Mouse (Mus musculus) stomach, embryonic 15.5 days (tissue): ENCODE measurements around the gene Olfr665. TPM values are rescaled to one million over a fixed set of nuclear protein-coding genes. Genes with fewer than 3 reads are reported as not detected.
"Not testable (repeated sequence)": the region's sequence is repeated elsewhere in the genome, so short reads cannot be mapped to it uniquely, and the experiment has no call there.

Source experiments
- ATAC-seq: fragments of 200-750 bp; cut with Nextera tagmentation; 2 replicates; pipeline ENCODE4 v1.8.0; 2017; ENCODE audit warnings: low read depth, moderate number of reproducible peaks, moderate TSS enrichment; ENCODE audit not compliant: insufficient read depth, low FRiP score
- H3K27ac ChIP-seq: fragments of 300-500 bp; sonication (generic); 2 replicates; pipeline ENCODE4 v1.5.1; 2015; ENCODE audit warnings: mild to moderate bottlenecking, inconsistent platforms
- H3K27me3 ChIP-seq: fragments of 300-500 bp; sonication (generic); replicated peaks from 2 replicates; pipeline ENCODE4 v1.6.1; 2015; ENCODE audit warnings: inconsistent platforms
- H3K36me3 ChIP-seq: fragments of 300-500 bp; sonication (generic); 2 replicates; pipeline ENCODE4 v1.6.1; 2015; ENCODE audit warnings: inconsistent platforms
- H3K4me1 ChIP-seq: fragments of 300-500 bp; sonication (generic); 2 replicates; pipeline ENCODE4 v1.6.1; 2015; ENCODE audit warnings: inconsistent platforms
- H3K4me2 ChIP-seq: fragments of 300-500 bp; sonication (generic); 2 replicates; pipeline ENCODE4 v1.6.1; 2015; ENCODE audit warnings: mild to moderate bottlenecking, inconsistent platforms
- H3K4me3 ChIP-seq: fragments of 300-500 bp; sonication (generic); replicated peaks from 2 replicates; pipeline ENCODE4 v1.5.1; 2015; ENCODE audit warnings: inconsistent platforms
- H3K9ac ChIP-seq: fragments of 300-500 bp; sonication (generic); 2 replicates; pipeline ENCODE4 v1.6.1; 2015; ENCODE audit warnings: inconsistent platforms
- H3K9me3 ChIP-seq: fragments of 300-500 bp; sonication (generic); 2 replicates; pipeline ENCODE4 v1.6.1; 2016; ENCODE audit warnings: inconsistent platforms
- WGBS: fragments of 180-500 bp; shearing (Covaris S2); methylation state at CpG from one replicate; pipeline ENCODE4 v1.1.7; 2015; 5-methylcytosine and 5-hydroxymethylcytosine counted together
- polyA plus RNA-seq: library from polyadenylated mRNA; unstranded; fragments of >200 nt; fragmentation: Nextera tagmentation; extraction: Ambion mirVana; gene quantifications from 2 replicates; pipeline ENCODE4 v1.2.1, GENCODE M21; 2015

Gene Olfr665
- polyA plus RNA-seq, result not detected in 2 replicates

- no peaks in the 10 kb centered on the region for H3K9me3 ChIP-seq
- no peak within 1 kb of the TSS for H3K27ac ChIP-seq
Observed at GRCm38 (mm10) chr7:104877731-104878130, at the start of gene Olfr665. TSS of gene Olfr665 (plus strand) at chr7:104878031.

DNA sequence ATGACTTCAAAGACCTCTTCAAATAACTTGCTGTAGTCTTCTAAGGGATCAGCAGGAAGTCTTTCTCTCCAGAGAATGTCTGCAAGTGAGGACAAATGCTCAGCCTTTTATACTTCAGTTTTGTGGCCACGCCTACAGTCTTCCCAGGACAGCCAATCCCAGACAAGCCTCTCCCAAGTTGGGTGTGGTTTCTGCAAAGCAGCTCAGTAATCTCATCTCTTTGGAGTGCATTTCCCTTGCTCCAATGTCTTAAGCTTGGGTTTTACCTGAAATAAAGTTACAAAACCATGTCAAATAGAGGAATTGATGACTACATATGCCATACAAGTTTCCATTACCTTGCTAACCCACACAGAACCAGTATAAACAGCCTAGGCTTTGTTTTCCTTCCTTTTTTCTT, 35.3 kb upstream of the Olfr665 start, which contains the start of gene Usp17lb:
Gene Usp17lb (minus strand): TSS at position 101 of the 400 bp plus-strand sequence.
- Histone ChIP-seq H3K27me3 (no peaks in the 10 kb centered on the region), H3K4me3 (no peak within 1 kb of the TSS), H3K9me3 (no peaks in the 10 kb centered on the region), H3K9ac (no peak within 1 kb of the TSS), H3K4me1 (no peaks in the 10 kb centered on the region), H3K4me2 (no peak within 1 kb of the TSS), H3K27ac (no peak within 1 kb of the TSS), H3K36me3 (no peaks in the 10 kb centered on the region)
- 50% methylated on average over 1 of the region's 1 CpGs for WGBS
- no peak for ATAC-seq

More at GRCm38 (mm10) chr7:104877731-104878130, at the start of gene Olfr665:
- no peak within 1 kb of the TSS for H3K4me2 ChIP-seq
- no peak for ATAC-seq
- H3K36me3 ChIP-seq, result no peaks in the 10 kb centered on the region
- no peaks in the 10 kb centered on the region for H3K27me3 ChIP-seq
- H3K4me3 ChIP-seq, result no peak within 1 kb of the TSS
- no peaks in the 10 kb centered on the region for H3K4me1 ChIP-seq
- no peak within 1 kb of the TSS for H3K9ac ChIP-seq
- 48% methylated on average over 1 of the region's 1 CpGs for WGBS

- Histone ChIP-seq H3K27me3 (no peaks in the 10 kb centered on the region), H3K27ac (no peak overlapping the region), H3K4me2 (no peak overlapping the region), H3K36me3 (no peaks in the 10 kb centered on the region), H3K9ac (no peak overlapping the region), H3K9me3 (no peaks in the 10 kb centered on the region), H3K4me3 (no peak overlapping the region), H3K4me1 (no peaks in the 10 kb centered on the region)
- ATAC-seq, result no peak
- WGBS, result 73% methylated on average over 1 of the region's 1 CpGs
Observed at GRCm38 (mm10) chr7:104843731-104844287, 34.0 kb upstream of the Olfr665 start.

GRCm38 (mm10) chr7:104851546-104851945, 26.3 kb upstream of the Olfr665 start:
- H3K27ac ChIP-seq, H3K36me3 ChIP-seq, H3K9ac ChIP-seq, ATAC-seq, H3K4me1 ChIP-seq, H3K9me3 ChIP-seq, H3K27me3 ChIP-seq, H3K4me3 ChIP-seq, H3K4me2 ChIP-seq: not testable (repeated sequence)
- 83% methylated on average over 2 of the region's 2 CpGs for WGBS

DNA sequence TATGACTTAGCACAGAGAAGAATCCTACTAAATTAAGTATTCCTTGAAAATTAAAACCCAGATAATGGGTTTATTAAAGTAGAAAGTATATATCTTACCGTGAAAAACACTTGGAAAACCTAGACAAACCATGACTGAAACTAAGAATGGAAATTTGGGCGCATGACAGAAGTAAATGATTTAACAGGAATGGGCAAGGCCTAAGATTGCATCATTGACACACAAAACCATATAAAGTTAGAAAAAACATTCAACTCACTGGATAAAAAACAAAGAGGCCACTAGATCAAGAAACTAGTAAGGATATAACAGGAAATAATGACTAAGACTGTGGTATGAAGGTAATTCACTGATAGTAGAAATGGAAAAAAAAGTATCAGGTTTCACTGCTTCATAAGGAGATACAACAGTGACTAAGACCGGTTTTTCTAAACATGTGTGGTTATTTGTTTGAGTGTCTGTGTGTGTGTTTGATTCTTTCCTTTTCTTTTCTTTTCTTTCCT, 22.5 kb upstream of the Olfr665 start:
- H3K4me3 ChIP-seq, result no peak overlapping the region
- no peak overlapping the region for H3K4me2 ChIP-seq
- H3K27me3 ChIP-seq, result no peaks in the 10 kb centered on the region
- no peaks in the 10 kb centered on the region for H3K9me3 ChIP-seq
- H3K36me3 ChIP-seq, result no peaks in the 10 kb centered on the region
- H3K9ac ChIP-seq, result no peak overlapping the region
- H3K4me1 ChIP-seq, result no peaks in the 10 kb centered on the region
- no peak for ATAC-seq
- no peak overlapping the region for H3K27ac ChIP-seq
- WGBS, result 79% methylated on average over 3 of the region's 3 CpGs

GRCm38 (mm10) chr7:104856709-104857108, 21.1 kb upstream of the Olfr665 start, which contains the start of gene Usp17la:
TSS of gene Usp17la (plus strand) at chr7:104857009.
- not testable (repeated sequence) for H3K4me3 ChIP-seq, H3K9me3 ChIP-seq, H3K36me3 ChIP-seq, H3K27ac ChIP-seq, H3K27me3 ChIP-seq, ATAC-seq, H3K4me2 ChIP-seq, H3K9ac ChIP-seq, H3K4me1 ChIP-seq
- 74% methylated on average over 2 of the region's 2 CpGs for WGBS

DNA sequence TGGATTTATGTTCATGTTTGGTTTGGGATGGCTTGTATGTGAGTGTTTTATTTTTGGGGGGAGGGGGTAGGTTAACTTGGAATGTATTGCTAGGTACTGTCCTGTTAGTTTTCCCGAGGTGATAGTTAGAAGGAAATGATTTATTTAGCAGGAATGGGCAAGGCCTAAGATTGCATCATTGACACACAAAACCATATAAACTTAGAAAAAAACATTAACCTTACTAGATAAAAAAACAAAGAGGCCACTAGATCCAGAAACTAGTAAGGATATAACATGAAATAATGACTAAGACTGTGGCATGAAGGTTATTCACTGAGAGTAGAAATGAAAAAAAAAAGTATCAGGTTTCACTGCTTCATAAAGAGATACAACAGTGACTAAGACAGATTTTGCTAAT, 20.1 kb upstream of the Olfr665 start:
- Histone ChIP-seq H3K4me2 (no peak overlapping the region), H3K9ac (no peak overlapping the region), H3K36me3 (no peaks in the 10 kb centered on the region), H3K27ac (no peak overlapping the region), H3K4me1 (no peaks in the 10 kb centered on the region), H3K4me3 (no peak overlapping the region), H3K9me3 (no peaks in the 10 kb centered on the region), H3K27me3 (no peaks in the 10 kb centered on the region)
- ATAC-seq, result no peak
- 60% methylated on average over 1 of the region's 1 CpGs for WGBS

- Histone ChIP-seq H3K36me3 (no peaks in the 10 kb centered on the region), H3K4me2 (no peak overlapping the region), H3K9me3 (no peaks in the 10 kb centered on the region), H3K27me3 (no peaks in the 10 kb centered on the region), H3K4me3 (no peak overlapping the region), H3K9ac (no peak overlapping the region), H3K4me1 (no peaks in the 10 kb centered on the region), H3K27ac (no peak overlapping the region)
- no peak for ATAC-seq
- 76% methylated on average over 3 of the region's 3 CpGs for WGBS
Observed at GRCm38 (mm10) chr7:104861381-104861780, 16.4 kb upstream of the Olfr665 start.

DNA sequence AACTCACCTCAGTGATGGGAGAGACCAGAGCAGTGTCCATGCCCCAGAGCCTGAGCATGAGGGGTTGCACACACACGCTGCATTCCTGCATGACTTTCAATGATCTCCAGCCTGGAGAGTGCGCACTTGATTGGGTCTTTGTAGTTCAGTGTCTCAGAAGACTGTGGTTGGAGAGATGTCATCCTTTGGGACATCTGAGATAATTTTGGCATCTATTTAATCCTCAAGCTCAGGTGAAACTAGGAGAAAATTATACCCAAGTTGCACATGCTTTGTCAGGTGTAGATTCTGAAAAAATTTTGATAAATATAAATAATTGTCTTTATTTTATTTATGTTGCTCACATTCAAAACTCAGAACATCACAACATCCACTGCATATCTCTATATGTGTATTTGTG, 18.0 kb downstream of the Olfr665 start, which contains the start of gene Olfr666:
Gene Olfr666 (minus strand): TSS at position 101 of the 400 bp plus-strand sequence.
- Histone ChIP-seq H3K4me3 (no peak within 1 kb of the TSS), H3K36me3 (no peaks in the 10 kb centered on the region), H3K4me2 (no peak within 1 kb of the TSS), H3K9me3 (no peaks in the 10 kb centered on the region), H3K27me3 (no peaks in the 10 kb centered on the region), H3K9ac (no peak within 1 kb of the TSS), H3K4me1 (no peaks in the 10 kb centered on the region), H3K27ac (no peak within 1 kb of the TSS)
- ATAC-seq, result no peak
- 89% methylated on average over 2 of the region's 2 CpGs for WGBS

DNA sequence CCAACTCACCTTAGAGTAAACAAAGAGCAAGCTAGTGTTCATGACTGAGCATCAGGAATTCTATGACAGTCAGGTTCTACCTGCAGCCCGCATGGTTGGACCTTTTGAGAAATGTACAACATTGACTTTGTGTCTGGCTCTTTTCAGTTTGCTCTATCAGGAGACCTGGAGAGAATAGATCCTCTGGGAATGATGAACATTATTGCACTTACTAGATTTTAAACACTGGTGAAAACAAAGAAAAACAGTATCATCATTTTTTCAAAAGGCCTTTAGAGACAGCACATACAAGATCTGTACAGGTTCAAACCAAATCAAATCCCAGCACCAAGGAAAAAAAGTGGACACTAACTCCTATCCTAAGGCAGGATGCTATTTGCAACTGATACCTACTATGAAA, 43.6 kb downstream of the Olfr665 start, which contains the start of gene Olfr667:
Gene Olfr667 (minus strand): TSS at position 101 of the 400 bp plus-strand sequence.
- Histone ChIP-seq H3K4me2 (no peak within 1 kb of the TSS), H3K9me3 (no peaks in the 10 kb centered on the region), H3K4me1 (no peaks in the 10 kb centered on the region), H3K4me3 (no peak within 1 kb of the TSS), H3K36me3 (no peaks in the 10 kb centered on the region), H3K27ac (no peak within 1 kb of the TSS), H3K9ac (no peak within 1 kb of the TSS), H3K27me3 (no peaks in the 10 kb centered on the region)
- no peak for ATAC-seq
- 81% methylated on average over 1 of the region's 1 CpGs for WGBS

DNA sequence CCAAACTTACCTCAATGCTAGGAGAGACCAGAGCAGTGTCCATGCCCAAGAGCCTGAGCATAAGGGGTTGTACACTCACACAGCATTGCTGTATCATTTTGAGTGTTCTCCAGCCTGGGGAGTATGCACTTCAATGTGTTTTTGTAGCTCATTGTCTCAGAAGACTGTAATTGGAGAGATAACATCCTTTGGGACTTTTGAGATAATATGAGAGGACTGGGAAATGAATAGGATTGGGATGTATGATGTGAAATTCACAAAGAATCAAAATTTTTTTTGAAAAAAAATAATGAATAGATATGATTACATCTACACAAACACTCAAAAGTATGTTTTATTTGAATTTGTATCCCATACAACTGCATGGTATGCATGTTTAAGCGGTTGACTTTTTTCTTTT, 50.1 kb downstream of the Olfr665 start, which contains the start of gene Olfr668:
Gene Olfr668 (minus strand): TSS at position 101 of the 400 bp plus-strand sequence.
- Histone ChIP-seq H3K36me3 (no peaks in the 10 kb centered on the region), H3K4me2 (no peak within 1 kb of the TSS), H3K27me3 (no peaks in the 10 kb centered on the region), H3K27ac (no peak within 1 kb of the TSS), H3K4me1 (no peaks in the 10 kb centered on the region), H3K9me3 (no peaks in the 10 kb centered on the region), H3K4me3 (no peak within 1 kb of the TSS), H3K9ac (no peak within 1 kb of the TSS)
- no peak for ATAC-seq
- 73% methylated on average over 1 of the region's 1 CpGs for WGBS
